Mouse (Mus musculus) liver, embryonic 11.5 days (tissue): Measurements from ENCODE around the gene Chd5. TPM values are rescaled to one million over a fixed set of nuclear protein-coding genes. Genes with fewer than 3 reads are reported as not detected.
A peak's percentile ranks its signal among the peaks of the same experiment; 100 is the strongest.

Experiments used
- ATAC-seq: fragments of 200-750 bp; cut with Nextera tagmentation; replicated peaks from 2 replicates; pipeline ENCODE4 v1.8.0; 2017; ENCODE audit warnings: moderate number of reproducible peaks, mild to moderate bottlenecking, moderate TSS enrichment, moderate library complexity; ENCODE audit not compliant: low FRiP score
- DNase-seq: peaks from one replicate; pipeline ENCODE4 v3.0.0-alpha.2; 2017; ENCODE audit warnings: low spot score
- H3K27ac ChIP-seq: fragments of 300-500 bp; sonication (generic); 2 replicates; pipeline ENCODE4 v1.5.1; 2014; ENCODE audit warnings: mild to moderate bottlenecking, low read depth, low read length, control low read depth
- H3K27me3 ChIP-seq: fragments of 300-500 bp; sonication (generic); replicated peaks from 2 replicates; pipeline ENCODE4 v1.6.1; 2014; ENCODE audit warnings: low read length, mixed read lengths; ENCODE audit not compliant: control insufficient read depth, insufficient read depth
- H3K36me3 ChIP-seq: fragments of 300-500 bp; sonication (generic); 2 replicates; pipeline ENCODE4 v1.6.1; 2014; ENCODE audit warnings: mild to moderate bottlenecking, low read length, moderate library complexity, mixed read lengths; ENCODE audit not compliant: control insufficient read depth, insufficient read depth
- H3K4me1 ChIP-seq: fragments of 300-500 bp; sonication (generic); replicated peaks from 2 replicates; pipeline ENCODE4 v1.6.1; 2014; ENCODE audit warnings: low read length, mixed read lengths; ENCODE audit not compliant: control insufficient read depth, insufficient read depth
- H3K4me2 ChIP-seq: fragments of 300-500 bp; sonication (generic); 2 replicates; pipeline ENCODE4 v1.6.1; 2014; ENCODE audit warnings: mild to moderate bottlenecking, control low read depth, moderate library complexity
- H3K4me3 ChIP-seq: fragments of 300-500 bp; sonication (generic); 2 replicates; pipeline ENCODE4 v1.5.1; 2014; ENCODE audit warnings: low read depth, low read length, control low read depth
- H3K9ac ChIP-seq: fragments of 300-500 bp; sonication (generic); 2 replicates; pipeline ENCODE4 v1.6.1; 2014; ENCODE audit warnings: low read depth, low read length, control low read depth
- H3K9me3 ChIP-seq: fragments of 300-500 bp; sonication (generic); 2 replicates; pipeline ENCODE4 v1.6.1; 2016; ENCODE audit warnings: low read length, inconsistent platforms, mixed read lengths; ENCODE audit not compliant: control insufficient read depth
- WGBS: fragments of 180-500 bp; shearing (Covaris S2); extraction: QIAGEN DNeasy Blood & Tissue Kit; methylation state at CpG from one replicate; pipeline ENCODE4 v1.1.7; 2014; 5-methylcytosine and 5-hydroxymethylcytosine counted together
- polyA plus RNA-seq: library from polyadenylated mRNA; unstranded; fragments of >200 nt; fragmentation: Nextera tagmentation; extraction: Ambion mirVana; gene quantifications from 2 replicates; pipeline ENCODE4 v1.2.1, GENCODE M21; 2014

Gene Chd5
- polyA plus RNA-seq, 1 experiment from 2014 or later, result 0.32 TPM

GRCm38 (mm10) chr4:152312186-152312585 is 26.3 kb upstream of the Chd5 start:
- no peak overlapping the region for H3K9ac ChIP-seq
- no peak overlapping the region for H3K27ac ChIP-seq
- DNase-seq, result no peak
- 0 out of 2 replicates have a peak, but pooled peaks have one; percentile 38 for ATAC-seq
- peaks cover 69% of the 10 kb centered on the region for H3K27me3 ChIP-seq
- WGBS, result 6% methylated on average over 14 of the region's 14 CpGs
- H3K4me2 ChIP-seq, result peak overlapping the region; percentile 65
- H3K36me3 ChIP-seq, result no peaks in the 10 kb centered on the region; the same call in 1 of the 2 replicates
- H3K4me1 ChIP-seq, result peaks cover 27% of the 10 kb centered on the region
- H3K4me3 ChIP-seq, result peak overlapping the region; percentile 44
- H3K9me3 ChIP-seq, result no peaks in the 10 kb centered on the region

GRCm38 (mm10) chr4:152313211-152313632 is 25.2 kb upstream of the Chd5 start:
- Histone ChIP-seq H3K27ac (no peak overlapping the region), H3K9ac (no peak overlapping the region)

GRCm38 (mm10) chr4:152313934-152314333 is 24.5 kb upstream of the Chd5 start:
- H3K36me3 ChIP-seq, result no peaks in the 10 kb centered on the region; the same call in 1 of the 2 replicates
- peaks cover 30% of the 10 kb centered on the region for H3K4me1 ChIP-seq
- no peak overlapping the region; the same call in 1 of the 2 replicates for H3K4me2 ChIP-seq
- DNase-seq (no peak), ATAC-seq (no peak)
- H3K27ac ChIP-seq, result no peak overlapping the region
- H3K4me3 ChIP-seq, result no peak overlapping the region
- H3K27me3 ChIP-seq, result peaks cover 79% of the 10 kb centered on the region
- no peak overlapping the region for H3K9ac ChIP-seq
- no peaks in the 10 kb centered on the region for H3K9me3 ChIP-seq

More at GRCm38 (mm10) chr4:152313211-152313632, 25.2 kb upstream of the Chd5 start:
- Histone ChIP-seq H3K36me3 (no peaks in the 10 kb centered on the region; the same call in 1 of the 2 replicates), H3K4me1 (peaks cover 27% of the 10 kb centered on the region), H3K27me3 (peaks cover 79% of the 10 kb centered on the region), H3K4me2 (peak overlapping the region; percentile 65), H3K9me3 (no peaks in the 10 kb centered on the region), H3K4me3 (peak overlapping the region; percentile 44)
- under 1% methylated on average over 29 of the region's 29 CpGs for WGBS
- ATAC-seq (no peak), DNase-seq (no peak)

- no peak for DNase-seq
- WGBS, result 2% methylated on average over 43 of the region's 43 CpGs
- Histone ChIP-seq H3K27me3 (peaks cover 76% of the 10 kb centered on the region), H3K4me3 (peak overlapping the region; percentile 16; the same call in 1 of the 2 replicates), H3K27ac (no peak overlapping the region), H3K9ac (no peak overlapping the region), H3K9me3 (no peaks in the 10 kb centered on the region), H3K4me2 (peak overlapping the region; percentile 49), H3K4me1 (peaks cover 30% of the 10 kb centered on the region), H3K36me3 (no peaks in the 10 kb centered on the region)
- ATAC-seq, result no peak
Observed at GRCm38 (mm10) chr4:152315498-152316213, 22.8 kb upstream of the Chd5 start.

- Histone ChIP-seq H3K4me3 (no peak overlapping the region), H3K27me3 (peaks cover 56% of the 10 kb centered on the region), H3K9ac (no peak overlapping the region), H3K36me3 (no peaks in the 10 kb centered on the region), H3K4me1 (peaks cover 22% of the 10 kb centered on the region), H3K27ac (no peak overlapping the region), H3K9me3 (no peaks in the 10 kb centered on the region), H3K4me2 (no peak overlapping the region)
- ATAC-seq, result no peak
- no peak for DNase-seq
- WGBS, result 83% methylated on average over 6 of the region's 6 CpGs
Observed at GRCm38 (mm10) chr4:152317631-152318033, 20.8 kb upstream of the Chd5 start.

- 0 out of 2 replicates have a peak within 1 kb of the TSS, but pooled peaks have one; percentile 15 for H3K9ac ChIP-seq
- ATAC-seq, result peak; percentile 57; the same call in 1 of the 2 replicates
- DNase-seq, result no peak
- peak within 1 kb of the TSS; percentile 30 for H3K4me3 ChIP-seq
- H3K27me3 ChIP-seq, result peaks cover 46% of the 10 kb centered on the region
- H3K4me1 ChIP-seq, result peaks cover 12% of the 10 kb centered on the region
- H3K27ac ChIP-seq, result no peak within 1 kb of the TSS
- H3K36me3 ChIP-seq, result no peaks in the 10 kb centered on the region
- H3K4me2 ChIP-seq, result peak within 1 kb of the TSS; percentile 57
- WGBS, result 4% methylated on average over 26 of the region's 26 CpGs
- no peaks in the 10 kb centered on the region for H3K9me3 ChIP-seq
Observed at GRCm38 (mm10) chr4:152318517-152319234, 19.8 kb upstream of the Chd5 start, which contains the start of gene Rnf207. Gene Rnf207, minus strand, starts transcription at chr4:152318993.

GRCm38 (mm10) chr4:152321464-152321863 is 17.0 kb upstream of the Chd5 start:
- Histone ChIP-seq H3K27ac (no peak overlapping the region), H3K4me1 (peaks cover 6% of the 10 kb centered on the region; the same call in 1 of the 2 replicates), H3K9ac (no peak overlapping the region), H3K9me3 (no peaks in the 10 kb centered on the region), H3K4me3 (no peak overlapping the region), H3K27me3 (peaks cover 18% of the 10 kb centered on the region), H3K36me3 (no peaks in the 10 kb centered on the region), H3K4me2 (no peak overlapping the region)
- ATAC-seq, result no peak
- 58% methylated on average over 5 of the region's 5 CpGs for WGBS
- no peak for DNase-seq

GRCm38 (mm10) chr4:152324641-152325562 is 13.5 kb upstream of the Chd5 start:
- Histone ChIP-seq H3K9me3 (no peaks in the 10 kb centered on the region), H3K9ac (peak overlapping the region; percentile 99), H3K27me3 (no peaks in the 10 kb centered on the region), H3K4me1 (peaks cover 17% of the 10 kb centered on the region), H3K4me3 (peak overlapping the region; percentile 97), H3K4me2 (peak overlapping the region; percentile 95), H3K27ac (no peak overlapping the region), H3K36me3 (peaks cover 19% of the 10 kb centered on the region)
- ATAC-seq, result peak; percentile 53
- DNase-seq, result no peak
- 45% methylated on average over 16 of the region's 16 CpGs for WGBS
